32 mouse cellular contexts compared by ENCODE assay signal in genomic region chr17:26877927-26878326, GRCm38 (mm10). TPM values are rescaled to one million over a fixed set of nuclear protein-coding genes. Genes with fewer than 3 reads are reported as not detected.
A peak's percentile ranks its signal among the peaks of the same experiment; 100 is the strongest.
DNase-seq lines count a peak whose midpoint lies in the region; ATAC-seq and TF ChIP-seq lines count a peak whose summit lies in the region.
"Had no signal": no experiment of that assay in that cellular context is flagged by ENCODE, and none has a peak within 500 bp of the region (broad histone marks: within the 10 kb centered on the region; RNA-seq: fewer than 3 reads in every experiment).

No protein-coding gene starts in this region.

- H3K27me3 ChIP-seq in heart, embryonic 12.5 days (replicated peaks): no peaks in the 10 kb centered on the region
- no peaks in the 10 kb centered on the region for H3K27me3 ChIP-seq in heart, embryonic 15.5 days
- H3K27me3 ChIP-seq in lung, embryonic 14.5 days (ENCODE audit: insufficient read depth, low read length): no peaks in the 10 kb centered on the region
- H3K27me3 ChIP-seq in lung, postnatal 0 days (replicated peaks; ENCODE audit: insufficient read depth, low read length): no peaks in the 10 kb centered on the region
- H3K27me3 ChIP-seq: CH12.LX; forebrain, embryonic 13.5 days; Patski had no signal

- peaks cover 27% of the 10 kb centered on the region for H3K4me1 ChIP-seq in heart, embryonic 12.5 days (replicated peaks)
- H3K4me1 ChIP-seq in heart, embryonic 15.5 days (replicated peaks): peaks cover 35% of the 10 kb centered on the region
- no peaks in the 10 kb centered on the region for H3K4me1 ChIP-seq in lung, embryonic 14.5 days (ENCODE audit: insufficient read depth)
- no peaks in the 10 kb centered on the region for H3K4me1 ChIP-seq in lung, postnatal 0 days (ENCODE audit: insufficient read depth, low read depth, low read length)
- H3K4me1 ChIP-seq: forebrain, embryonic 10.5 days; forebrain, embryonic 13.5 days had no signal

- 71% methylated on average over 7 of the region's 7 CpGs for WGBS in heart, embryonic 12.5 days
- WGBS in heart, embryonic 15.5 days: 63% methylated on average over 7 of the region's 7 CpGs
- 64% methylated on average over 7 of the region's 7 CpGs for WGBS in lung, embryonic 14.5 days
- WGBS in lung, postnatal 0 days: 60% methylated on average over 7 of the region's 7 CpGs

- no peak overlapping the region for H3K4me2 ChIP-seq in heart, embryonic 12.5 days
- no peak overlapping the region for H3K4me2 ChIP-seq in heart, embryonic 15.5 days
- H3K4me2 ChIP-seq in lung, embryonic 14.5 days: no peak overlapping the region
- H3K4me2 ChIP-seq in lung, postnatal 0 days (replicated peaks; ENCODE audit: low read depth, low read length): no peak overlapping the region
- H3K4me2 ChIP-seq: forebrain, embryonic 13.5 days; hindbrain, embryonic 14.5 days had no signal

- no peak overlapping the region for H3K4me3 ChIP-seq in heart, embryonic 12.5 days
- no peak overlapping the region for H3K4me3 ChIP-seq in heart, embryonic 15.5 days
- H3K4me3 ChIP-seq in lung, embryonic 14.5 days (ENCODE audit: low read depth, low read length): no peak overlapping the region
- H3K4me3 ChIP-seq in lung, postnatal 0 days (ENCODE audit: low read depth, low read length): no peak overlapping the region
- H3K4me3 ChIP-seq: forebrain, embryonic 10.5 days; forebrain, embryonic 13.5 days; gastrocnemius, adult 2 months had no signal

- DNase-seq in heart, adult 18-20 months: no peak
- DNase-seq in heart, adult 8-10 months (ENCODE audit: low spot score): no peak
- DNase-seq in lung, embryonic 14.5 days: peak; percentile 13
- no peak for DNase-seq in lung, postnatal 36 days
- DNase-seq in lung, postnatal 0 days (ENCODE audit: low spot score): peak; percentile 78
- no peak for DNase-seq in lung, postnatal 25 days (ENCODE audit: low spot score)
- DNase-seq: adrenal gland, postnatal 10 days; adrenal gland, postnatal 36 days; B cell, adult 2 months; cerebellum, adult 18-20 months; cerebellum, adult 9-10 months; cerebellum, postnatal 14 days; gastrocnemius, adult 2 months; gastrocnemius, postnatal 14 days; heart, adult 11 months; heart, postnatal 4 days; kidney, adult 18-20 months had no signal

- no peak for ATAC-seq in heart, embryonic 12.5 days (ENCODE audit: insufficient number of reproducible peaks, low FRiP score)
- 0 out of 2 replicates have a peak, but pooled peaks have one; percentile 23 for ATAC-seq in heart, embryonic 15.5 days (replicated peaks; ENCODE audit: insufficient number of reproducible peaks, insufficient read depth, low FRiP score, low read depth)
- ATAC-seq in lung, embryonic 14.5 days (ENCODE audit: insufficient read depth): no peak
- peak; percentile 63 for ATAC-seq in lung, postnatal 0 days
- ATAC-seq: forebrain, embryonic 13.5 days; forebrain, embryonic 16.5 days; hindbrain, postnatal 0 days; inflammation-experienced regulatory T-cells, adult 6 months; intestine, embryonic 16.5 days; Patski had no signal

- no peak overlapping the region for H3K9ac ChIP-seq in heart, embryonic 12.5 days
- H3K9ac ChIP-seq in heart, embryonic 15.5 days: no peak overlapping the region
- no peak overlapping the region for H3K9ac ChIP-seq in lung, embryonic 14.5 days
- no peak overlapping the region for H3K9ac ChIP-seq in lung, postnatal 0 days (replicated peaks; ENCODE audit: low read depth)
- H3K9ac ChIP-seq: forebrain, embryonic 13.5 days; hindbrain, embryonic 14.5 days had no signal

- H3K36me3 ChIP-seq in heart, embryonic 12.5 days: peaks cover 6% of the 10 kb centered on the region
- H3K36me3 ChIP-seq in heart, embryonic 15.5 days: peaks cover 4% of the 10 kb centered on the region; the same call in 1 of the 2 replicates
- no peaks in the 10 kb centered on the region for H3K36me3 ChIP-seq in lung, embryonic 14.5 days (ENCODE audit: insufficient read depth)
- H3K36me3 ChIP-seq in lung, postnatal 0 days (ENCODE audit: insufficient read depth, low read length): no peaks in the 10 kb centered on the region
- H3K36me3 ChIP-seq: forebrain, embryonic 10.5 days had no signal

- TF ChIP-seq CTCF in lung, embryonic 14.5 days (IDR thresholded peaks at IDR 0.05; ENCODE audit: low read depth): no peak
- TF ChIP-seq CTCF in lung, postnatal 0 days (IDR thresholded peaks at IDR 0.05): no peak

- 0 out of 2 replicates have a peak overlapping the region, but pooled peaks have one; percentile 31 for H3K27ac ChIP-seq in heart, embryonic 12.5 days (ENCODE audit: poor library complexity, severe bottlenecking)
- peak overlapping the region; percentile 76 for H3K27ac ChIP-seq in heart, embryonic 15.5 days
- H3K27ac ChIP-seq in lung, embryonic 14.5 days (ENCODE audit: low read depth): no peak overlapping the region
- peak overlapping the region; percentile 43; the same call in 1 of the 2 replicates for H3K27ac ChIP-seq in lung, postnatal 0 days (ENCODE audit: low read length)
- H3K27ac ChIP-seq: forebrain, embryonic 10.5 days; forebrain, embryonic 13.5 days; gastrocnemius, adult 2 months; hindbrain, embryonic 14.5 days; hindbrain, postnatal 0 days had no signal

- H3K9me3 ChIP-seq in heart, embryonic 12.5 days (replicated peaks): peaks cover 8% of the 10 kb centered on the region; the same call in 1 of the 2 replicates
- H3K9me3 ChIP-seq in heart, embryonic 15.5 days (replicated peaks): 0 out of 2 replicates have a peak, but pooled peaks cover 8% of the 10 kb centered on the region
- peaks cover 3% of the 10 kb centered on the region; the same call in 1 of the 2 replicates for H3K9me3 ChIP-seq in lung, embryonic 14.5 days (ENCODE audit: low read depth, low read length)
- H3K9me3 ChIP-seq in lung, postnatal 0 days (ENCODE audit: low read length): no peaks in the 10 kb centered on the region

- TF ChIP-seq EP300 in lung, postnatal 0 days (IDR thresholded peaks at IDR 0.05): no peak

RNA-seq across cellular contexts. Expression of gene Nkx2-5, which starts 33.1 kb away (rescaled TPM):
- 200 and 212 TPM in 2 replicates for polyA plus RNA-seq in heart, embryonic 12.5 days (2016; fragmentation: Nextera tagmentation; extraction: Ambion mirVana)
- total RNA-seq in heart, adult 18-20 months (2021): 10 to 100 TPM; 75.6 to 79.8 TPM
- polyA plus RNA-seq in heart, embryonic 15.5 days (2015; fragmentation: Nextera tagmentation; extraction: Ambion mirVana): 131 and 147 TPM in 2 replicates
- total RNA-seq in heart, adult 8-10 months (2022): 10 to 100 TPM; 75.8 to 81.5 (median 79.7) TPM
- 0.24 and 1.6 TPM in 2 replicates for polyA plus RNA-seq in lung, embryonic 14.5 days (2014; fragmentation: Nextera tagmentation; extraction: Ambion mirVana)
- 0.38 and 1.2 TPM in 2 replicates for polyA plus RNA-seq in lung, postnatal 0 days (2015; fragmentation: Nextera tagmentation; extraction: Ambion mirVana)
- total RNA-seq: adrenal gland, adult 18-20 months; adrenal gland, postnatal 10 days; adrenal gland, postnatal 36 days; CH12.LX; G1E; gastrocnemius, adult 2 months; gastrocnemius, postnatal 14 days; gastrocnemius, postnatal 4 days; hindbrain, postnatal 0 days had no signal
- polyA plus RNA-seq: forebrain, embryonic 10.5 days; forebrain, embryonic 13.5 days; forebrain, embryonic 16.5 days; G1E; hindbrain, embryonic 11.5 days; hindbrain, embryonic 14.5 days; hindbrain, postnatal 0 days; inflammation-experienced regulatory T-cells, adult 6 months; Patski had no signal

RNA-seq across cellular contexts. Expression of gene Kifc5b, which starts 39.0 kb away (rescaled TPM):
- 5.2 and 5.7 TPM in 2 replicates for polyA plus RNA-seq in heart, embryonic 12.5 days (2016; fragmentation: Nextera tagmentation; extraction: Ambion mirVana)
- 1 to 10 TPM in 1 of 2 experiments, under 1 TPM in 1; 0.37 to 1.1 TPM for total RNA-seq in heart, adult 18-20 months (2021)
- polyA plus RNA-seq in heart, embryonic 15.5 days (2015; fragmentation: Nextera tagmentation; extraction: Ambion mirVana): 5.3 and 7.4 TPM in 2 replicates
- total RNA-seq in heart, adult 8-10 months (2022): under 1 TPM; 0.29 to 0.81 (median 0.48) TPM
- polyA plus RNA-seq in lung, embryonic 14.5 days (2014; fragmentation: Nextera tagmentation; extraction: Ambion mirVana): 6.3 and 9.6 TPM in 2 replicates
- polyA plus RNA-seq in lung, postnatal 0 days (2015; fragmentation: Nextera tagmentation; extraction: Ambion mirVana): 0.35 and 0.44 TPM in 2 replicates

RNA-seq across cellular contexts. Expression of gene Phf1, which starts 54.9 kb away (rescaled TPM):
- 9.0 and 9.4 TPM in 2 replicates for polyA plus RNA-seq in heart, embryonic 12.5 days (2016; fragmentation: Nextera tagmentation; extraction: Ambion mirVana)
- 10 to 100 TPM; 15.3 to 16.5 TPM for total RNA-seq in heart, adult 18-20 months (2021)
- polyA plus RNA-seq in heart, embryonic 15.5 days (2015; fragmentation: Nextera tagmentation; extraction: Ambion mirVana): 7.3 and 9.5 TPM in 2 replicates
- total RNA-seq in heart, adult 8-10 months (2022): 10 to 100 TPM; 15.4 to 20.7 (median 16.1) TPM
- 5.1 and 7.5 TPM in 2 replicates for polyA plus RNA-seq in lung, embryonic 14.5 days (2014; fragmentation: Nextera tagmentation; extraction: Ambion mirVana)
- polyA plus RNA-seq in lung, postnatal 0 days (2015; fragmentation: Nextera tagmentation; extraction: Ambion mirVana): 15.2 and 16.2 TPM in 2 replicates

Comparison
In these comparisons a context has a peak if more than half of its experiments do, and no peak if none do; other contexts are left out.
1. ATAC-seq: peak in heart, embryonic 15.5 days (single experiment) and lung, postnatal 0 days (single experiment); none in heart, embryonic 12.5 days (single experiment) and lung, embryonic 14.5 days (single experiment).
2. DNase-seq: peak in lung, embryonic 14.5 days (single experiment) and lung, postnatal 0 days (single experiment); none in heart, adult 18-20 months (0 of 2), heart, adult 8-10 months (single experiment), lung, postnatal 36 days (single experiment) and lung, postnatal 25 days (single experiment).
3. RNA of gene Nkx2-5, which starts 33.1 kb away (polyA plus RNA-seq): 200 to 212 TPM in heart, embryonic 12.5 days and 131 to 147 TPM in heart, embryonic 15.5 days; 0.38 to 1.2 TPM in lung, postnatal 0 days and 0.24 to 1.6 TPM in lung, embryonic 14.5 days; every median in the first group is over 10 times any median in the second.